Mouse (Mus musculus) brain, adult 2 months (tissue): ENCODE measurements at regions not wholly inside any gene's neighbourhood (a gene's known extent, or its start where the extent isn't known, plus 50 kb on each side); places are given as distances from the start of the nearest gene placed in this dataset.

Experiments used
- DNase-seq: peaks from one replicate; pipeline ENCODE4 v3.0.0; 2011; ENCODE audit warnings: low read depth, low spot score

DNA sequence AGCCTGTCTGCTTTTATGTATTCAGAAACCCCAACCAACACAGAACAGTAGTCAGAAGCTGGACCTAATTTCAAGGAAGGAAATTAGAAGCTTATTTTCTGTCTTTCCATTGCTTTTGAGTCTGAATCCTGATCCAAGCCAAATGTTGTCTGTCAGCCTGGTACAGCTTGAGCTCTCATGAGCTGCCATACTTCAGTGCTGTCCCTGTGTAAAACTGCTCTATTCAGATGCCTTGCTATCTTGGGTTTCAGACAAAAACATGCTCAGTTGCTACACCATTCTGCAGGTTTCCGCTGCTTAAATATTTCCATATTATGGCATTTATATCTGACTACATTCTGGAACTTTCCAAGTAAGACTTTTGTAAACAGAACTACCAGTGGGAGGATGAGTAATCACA is 1403.2 kb downstream of the Epha7 start:
- DNase-seq: peak; percentile 59

DNA sequence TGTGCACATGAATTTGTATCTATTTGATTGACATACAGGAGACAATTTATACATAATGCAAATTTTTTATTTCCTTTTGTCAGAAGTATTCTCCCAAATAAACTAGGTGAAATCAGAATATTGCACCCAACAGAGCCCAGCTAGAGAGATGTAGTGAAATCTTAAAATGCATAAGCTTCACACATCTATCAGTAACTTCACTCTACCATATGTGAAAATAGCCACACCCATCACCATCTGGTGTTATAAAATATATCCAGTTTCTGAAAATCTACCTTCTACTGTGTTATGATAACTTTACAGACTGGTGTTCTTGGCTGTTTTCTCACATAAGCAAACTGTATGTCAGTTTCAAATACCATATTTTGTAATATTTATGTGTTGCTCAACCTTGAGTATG is 1414.2 kb downstream of the Epha7 start:
- DNase-seq: peak; percentile 10

DNA sequence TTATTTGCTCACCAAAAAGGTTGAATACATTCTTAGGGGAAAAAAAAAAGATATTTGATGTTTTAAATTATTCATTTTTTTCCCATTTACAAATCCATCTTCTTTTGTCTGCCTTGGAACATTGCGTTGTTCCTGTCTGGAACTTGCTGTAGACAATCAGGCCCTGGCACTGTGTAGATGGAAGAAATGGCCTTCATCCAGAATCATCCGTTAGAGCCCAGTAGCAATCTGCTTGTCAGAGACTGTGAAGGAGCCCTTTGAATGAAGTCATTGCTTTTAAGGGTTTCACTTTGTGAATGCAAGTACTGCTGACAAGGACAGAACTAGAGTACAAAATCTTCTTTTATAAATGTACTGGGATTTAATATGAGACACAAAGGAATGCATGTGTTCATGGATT is 1449.2 kb downstream of the Epha7 start:
- peak; percentile 43 for DNase-seq

DNA sequence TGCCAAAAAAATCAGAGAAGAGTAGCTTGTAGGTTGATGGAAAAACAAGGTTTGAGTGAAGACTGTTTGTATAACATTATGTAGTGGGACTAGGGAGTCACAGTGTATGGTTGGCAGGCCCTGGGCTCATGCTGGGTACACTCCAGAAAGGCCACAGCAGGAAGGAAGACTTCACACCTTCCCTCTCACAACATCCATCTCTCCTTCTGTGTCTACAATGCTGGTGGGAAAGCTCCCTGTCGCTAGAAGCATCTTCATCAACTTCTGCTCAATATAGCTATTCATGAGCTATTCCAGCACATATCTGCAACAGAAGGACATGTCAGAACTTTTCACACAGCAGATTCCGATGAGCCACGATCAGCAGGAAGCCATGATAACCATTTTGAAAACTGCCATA is 1455.1 kb downstream of the Epha7 start:
- DNase-seq: peak; percentile 28

DNA sequence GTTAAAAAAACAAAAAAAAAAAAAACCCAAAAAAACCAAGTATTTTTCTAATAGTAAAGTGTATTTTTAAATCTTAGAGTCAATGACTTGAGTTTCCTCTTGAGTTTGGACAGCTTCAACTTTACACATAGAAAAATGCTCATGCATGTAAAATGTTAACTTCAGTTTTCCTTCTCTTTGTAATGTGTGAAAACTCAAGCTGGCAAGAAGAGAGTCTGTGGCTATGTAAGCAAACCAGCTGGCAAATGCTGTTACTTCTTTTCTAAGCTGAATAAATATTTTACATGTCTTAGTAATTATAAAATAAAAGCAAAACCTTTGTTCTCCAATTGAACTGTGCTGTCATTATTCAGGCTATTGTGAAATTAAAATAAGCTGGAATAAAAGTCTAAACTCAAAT is 1457.1 kb downstream of the Epha7 start:
- DNase-seq: no peak

DNA sequence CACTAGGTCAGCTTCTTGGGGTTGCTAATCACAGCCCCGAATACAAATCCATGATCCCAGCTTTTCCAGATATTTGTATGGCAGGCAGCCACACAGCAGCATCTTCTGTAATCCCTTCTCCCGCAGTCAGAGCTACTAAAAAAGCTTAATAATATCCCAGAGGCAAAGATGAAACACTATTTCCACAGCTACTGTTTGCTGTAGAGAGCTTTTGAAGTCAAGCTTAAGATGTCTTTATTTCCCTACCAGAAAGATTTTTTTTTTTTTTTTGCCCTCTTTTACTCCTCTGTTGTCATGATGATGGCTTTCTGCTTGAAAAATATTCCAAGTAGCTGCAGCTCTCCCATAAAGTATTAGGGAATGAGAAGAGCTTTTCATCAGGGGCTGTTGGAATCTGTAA is 1499.5 kb downstream of the Epha7 start:
- peak; percentile 8 for DNase-seq

DNA sequence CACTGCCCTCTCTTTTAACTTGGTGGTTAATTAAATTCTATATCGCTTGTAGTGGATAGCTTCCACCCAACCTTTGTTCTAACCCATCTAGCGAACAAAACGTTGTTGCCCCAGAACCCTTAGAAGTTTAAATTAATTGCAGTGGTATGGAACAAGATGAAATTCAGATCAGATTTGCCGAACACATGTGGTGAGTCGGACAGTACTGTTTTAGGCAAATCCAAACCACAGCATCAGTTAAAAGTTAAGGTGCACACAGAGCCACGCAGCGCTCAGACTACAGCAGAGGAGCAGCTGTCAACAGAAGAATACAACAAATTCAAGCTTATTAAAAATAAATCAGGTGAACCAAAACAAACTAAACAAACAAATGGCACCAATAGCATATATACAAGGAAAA is 1500.0 kb downstream of the Epha7 start:
- DNase-seq: no peak

DNA sequence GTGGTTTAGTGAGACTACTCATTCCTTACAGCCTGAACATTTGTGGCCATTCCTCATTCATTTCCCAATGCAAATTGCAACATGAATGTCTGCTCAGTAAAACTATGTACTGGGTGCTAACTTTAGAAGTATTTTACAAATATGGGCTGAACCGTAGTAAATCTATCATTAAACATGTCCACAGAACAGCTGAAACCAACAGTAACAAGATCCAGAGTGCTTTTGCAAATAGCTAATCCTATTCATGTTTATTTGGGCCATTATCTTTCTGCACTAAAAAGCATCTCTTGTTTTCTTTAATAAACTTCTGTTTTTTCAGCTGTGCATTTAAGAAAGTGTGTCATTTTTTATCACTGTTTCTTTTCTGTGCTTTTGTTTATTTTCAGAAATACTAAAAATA is 1502.4 kb downstream of the Epha7 start:
- DNase-seq: no peak

DNA sequence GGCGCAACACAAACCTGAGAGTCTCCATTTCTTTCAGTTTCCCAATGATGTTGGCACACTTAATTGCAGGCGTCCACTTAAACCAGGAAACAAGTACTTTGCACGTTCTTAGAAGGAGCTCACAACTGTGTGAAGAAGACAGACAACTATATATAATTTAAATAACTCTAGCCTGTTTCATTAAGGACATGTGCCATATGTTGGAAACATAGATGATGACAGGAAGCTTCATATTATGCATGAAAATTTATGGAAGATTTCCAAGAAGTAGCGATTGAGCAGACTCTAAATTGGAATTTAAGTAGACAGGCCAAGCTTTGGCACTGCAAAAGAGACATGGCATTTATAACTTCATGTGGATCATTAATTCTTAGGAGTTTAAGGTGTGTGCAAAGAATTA is 1504.1 kb downstream of the Epha7 start:
- DNase-seq: no peak

DNA sequence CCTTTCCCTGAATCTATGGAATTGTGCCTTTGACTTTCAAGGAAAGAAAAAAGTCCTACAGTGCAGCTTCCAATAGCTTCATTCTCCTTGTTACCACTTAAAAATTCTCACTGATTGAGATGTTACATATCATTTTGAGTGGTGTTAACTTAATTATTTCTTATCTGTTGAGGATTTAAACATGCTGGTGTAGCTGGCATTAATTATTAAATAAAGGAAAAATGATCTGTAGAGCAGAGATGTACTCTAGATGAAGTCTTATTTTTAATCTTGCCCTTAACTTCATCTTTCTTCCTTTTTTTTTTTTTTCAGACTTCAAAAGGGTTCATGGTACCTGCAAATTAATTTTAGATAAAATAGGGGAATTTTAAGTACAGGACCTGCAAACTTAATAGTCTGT is 1507.1 kb downstream of the Epha7 start:
- no peak for DNase-seq

DNA sequence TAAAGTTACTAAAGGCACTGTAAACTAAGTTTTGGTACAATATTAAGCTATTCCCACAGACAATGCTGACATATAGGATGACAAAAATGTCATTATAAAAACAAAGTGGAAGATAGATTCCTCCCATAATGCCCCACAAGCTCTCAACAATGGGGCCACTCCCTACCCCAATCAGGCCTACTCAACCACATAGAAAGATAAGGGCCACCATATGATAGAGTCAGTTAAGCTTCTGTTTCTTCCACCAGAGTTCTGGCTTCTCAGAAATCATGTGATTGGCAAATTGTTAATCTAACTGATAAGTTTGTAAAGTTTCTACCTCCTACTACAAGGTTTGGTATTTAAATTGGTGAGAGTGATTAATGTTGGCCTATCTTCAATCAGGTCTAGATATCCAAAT is 1534.6 kb downstream of the Epha7 start:
- DNase-seq: no peak
